Mouse (Mus musculus) bone marrow, adult 2 months (tissue): Measurements from ENCODE around the gene Ccdc116.
"Not testable (repeated sequence)": the region's sequence is repeated elsewhere in the genome, so short reads cannot be mapped to it uniquely, and the experiment has no call there.

ENCODE experiments used
- CTCF ChIP-seq: fragments of 200-500 bp; IDR thresholded peaks from 2 replicates; pipeline ENCODE4 v1.5.1; 2011; ENCODE audit warnings: low read length, control low read depth; ENCODE audit not compliant: control insufficient read depth, insufficient read depth
- POLR2A ChIP-seq: fragments of 200-500 bp; IDR thresholded peaks from 2 replicates; pipeline ENCODE4 v1.6.1; 2011; ENCODE audit warnings: low read depth, mild to moderate bottlenecking, control low read depth, low read length, borderline replicate concordance; ENCODE audit not compliant: control insufficient read depth

GRCm38 (mm10) chr16:17165478-17165877 is 18.4 kb upstream of the Ccdc116 start:
- not testable (repeated sequence) for TF ChIP-seq CTCF, POLR2A
